Mouse (Mus musculus): Measurements from ENCODE around the gene P2ry14. TPM values are rescaled to one million over a fixed set of nuclear protein-coding genes. Genes with fewer than 3 reads are reported as not detected.
"Not testable (repeated sequence)": the region's sequence is repeated elsewhere in the genome, so short reads cannot be mapped to it uniquely, and the experiment has no call there.

Gene P2ry14
- total and polyA plus RNA-seq, 3 experiments: 0.08 to 0.13 TPM; not detected in 1

DNA sequence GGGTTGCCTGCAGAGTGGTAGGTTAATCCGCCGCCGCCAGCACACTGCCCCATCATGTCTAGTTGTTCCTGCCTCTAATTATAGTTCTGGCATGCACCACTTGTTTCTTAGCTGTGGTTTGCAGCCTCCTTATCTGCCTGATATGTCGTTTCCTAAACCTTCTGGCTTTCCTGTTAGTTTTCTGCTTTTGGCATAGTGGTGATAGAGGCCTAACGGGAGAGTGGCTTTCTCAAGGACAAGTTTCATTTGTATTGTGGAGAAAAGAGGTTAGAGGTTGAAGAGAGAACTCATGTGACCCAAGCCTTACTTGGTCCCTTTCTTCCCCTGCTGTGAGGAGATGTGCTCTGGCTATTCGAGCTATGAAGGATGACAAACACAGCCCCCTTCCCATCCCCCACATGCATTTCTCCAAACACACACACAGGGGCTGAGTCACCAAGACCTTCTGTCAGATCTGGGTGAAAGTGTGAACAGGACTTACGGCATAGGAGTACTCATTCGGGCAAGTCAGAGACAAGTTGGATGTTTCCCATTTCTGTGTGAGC lies 39.4 kb downstream of the P2ry14 start (continued):
- TF ChIP-seq MAFK (IDR thresholded peaks at IDR 0.05; ENCODE audit: borderline replicate concordance, low read depth, low read length) (peak; percentile 83; the same call in 1 of the 2 replicates), USF2 (IDR thresholded peaks at IDR 0.05; ENCODE audit: borderline replicate concordance in 1 of 2, insufficient read depth in 1 of 2, low read depth in 1 of 2, low read length in 2 of 2) (no peak)

DNA sequence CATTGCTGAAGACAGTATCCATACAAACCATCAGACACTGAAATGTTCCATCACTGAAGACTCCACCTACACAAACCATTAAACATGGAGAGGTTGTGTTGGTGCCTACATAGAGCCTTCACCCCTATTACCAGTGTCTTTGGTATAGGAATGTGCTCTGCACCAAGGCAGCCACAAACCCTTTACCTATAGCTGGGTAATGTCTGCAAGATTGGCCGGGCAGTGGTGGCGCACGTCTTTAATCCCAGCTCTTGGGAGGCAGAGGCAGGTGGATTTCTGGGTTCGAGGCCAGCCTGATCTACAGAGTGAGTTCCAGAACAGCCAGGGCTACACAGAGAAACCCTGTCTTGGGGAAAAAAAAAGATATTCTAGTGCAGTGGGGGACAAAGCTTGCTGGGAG lies 40.1 kb downstream of the P2ry14 start:
- Histone ChIP-seq H3K36me3 (ENCODE audit: control insufficient read depth in 1 of 2, insufficient read depth in 2 of 2, low read length in 2 of 2) (peaks cover 0 to 22% of the 10 kb centered on the region in 2 experiments; a peak in 2 of 4 replicates), H3K4me1 (ENCODE audit: control insufficient read depth in 1 of 2, insufficient read depth in 2 of 2, low read length in 2 of 2) (peaks cover 12 to 29% of the 10 kb centered on the region in 2 experiments)
- H3K79me2 ChIP-seq (ENCODE audit: control insufficient read depth, insufficient read depth, low read length, poor library complexity); H3K9me3 ChIP-seq (replicated peaks; ENCODE audit: insufficient read depth, low read length); H3K27ac ChIP-seq (ENCODE audit: control insufficient read depth, low read depth, low read length); H3K9ac ChIP-seq (ENCODE audit: control insufficient read depth, low read depth, low read length, poor library complexity, severe bottlenecking); H3K4me3 ChIP-seq (ENCODE audit: control insufficient read depth in 1 of 2, insufficient read depth in 1 of 2, low read depth in 2 of 2, low read length in 2 of 2); H3K27me3 ChIP-seq (ENCODE audit: control insufficient read depth in 1 of 2, insufficient read depth in 2 of 2, low read length in 2 of 2); DNase-seq (ENCODE audit: low read depth, low spot score): not testable (repeated sequence)

DNA sequence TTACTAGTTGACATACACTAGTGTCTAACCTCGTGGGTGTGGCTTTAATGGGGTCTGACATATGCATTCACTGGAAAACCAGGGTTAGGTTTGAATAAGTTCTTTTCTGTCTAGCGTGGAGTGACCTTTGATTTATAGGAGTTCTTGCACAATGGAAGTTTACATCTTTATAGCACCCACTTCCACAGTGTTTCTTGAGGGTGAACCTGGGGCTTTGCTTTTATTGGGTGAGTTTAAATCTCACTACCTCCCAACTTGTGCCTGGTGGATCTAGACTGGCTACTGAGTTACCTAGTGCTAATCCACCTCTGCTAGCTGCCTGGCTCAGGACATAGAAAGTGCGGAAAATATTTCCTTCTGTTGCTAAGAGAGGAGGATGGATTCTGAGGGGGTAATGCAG lies 41.5 kb downstream of the P2ry14 start:
- Histone ChIP-seq H3K4me3 (ENCODE audit: control insufficient read depth in 1 of 2, insufficient read depth in 1 of 2, low read depth in 2 of 2, low read length in 2 of 2) (no peak overlapping the region), H3K36me3 (ENCODE audit: control insufficient read depth in 1 of 2, insufficient read depth in 2 of 2, low read length in 2 of 2) (peaks cover 0 to 21% of the 10 kb centered on the region in 2 experiments; a peak in 2 of 4 replicates), H3K27ac (ENCODE audit: control insufficient read depth, low read depth, low read length) (no peak overlapping the region), H3K4me1 (ENCODE audit: control insufficient read depth in 1 of 2, insufficient read depth in 2 of 2, low read length in 2 of 2) (peaks cover 12 to 23% of the 10 kb centered on the region in 2 experiments), H3K9me3 (replicated peaks; ENCODE audit: insufficient read depth, low read length) (no peaks in the 10 kb centered on the region), H3K9ac (ENCODE audit: control insufficient read depth, low read depth, low read length, poor library complexity, severe bottlenecking) (no peak overlapping the region), H3K27me3 (ENCODE audit: control insufficient read depth in 1 of 2, insufficient read depth in 2 of 2, low read length in 2 of 2) (no peaks in the 10 kb centered on the region; a peak in 1 of 4 replicates), H3K79me2 (ENCODE audit: control insufficient read depth, insufficient read depth, low read length, poor library complexity) (no peaks in the 10 kb centered on the region)
- no peak for DNase-seq (ENCODE audit: low read depth, low spot score)
- TF ChIP-seq UBTF (IDR thresholded peaks at IDR 0.05; ENCODE audit: borderline replicate concordance, insufficient read depth, low read depth, low read length) (no peak), ZNF384 (IDR thresholded peaks at IDR 0.05; ENCODE audit: low read depth, low read length) (no peak), RAD21 (IDR thresholded peaks at IDR 0.05; ENCODE audit: low read depth, low read length) (no peak), MAZ (IDR thresholded peaks at IDR 0.05; ENCODE audit: low read depth, low read length) (no peak), MYB (IDR thresholded peaks at IDR 0.05; ENCODE audit: low read depth, low read length) (no peak), ZKSCAN1 (IDR thresholded peaks at IDR 0.05; ENCODE audit: low read depth, low read length) (no peak), POLR2AphosphoS5 (IDR thresholded peaks at IDR 0.05; ENCODE audit: borderline replicate concordance, low read depth, low read length) (no peak), NRF1 (IDR thresholded peaks at IDR 0.05; ENCODE audit: insufficient read depth, low read depth, low read length, poor library complexity, severe bottlenecking) (no peak), E2F4 (IDR thresholded peaks at IDR 0.05; ENCODE audit: borderline replicate concordance, low read depth, low read length) (no peak), NELFE (IDR thresholded peaks at IDR 0.05; ENCODE audit: low read depth, low read length) (no peak), MAX (IDR thresholded peaks at IDR 0.05; ENCODE audit: low read length) (no peak), KAT2A (conservative IDR thresholded peaks at IDR 0.05; ENCODE audit: low read depth, low read length) (no peak), TCF12 (IDR thresholded peaks at IDR 0.05; ENCODE audit: low read depth, low read length) (no peak)

DNA sequence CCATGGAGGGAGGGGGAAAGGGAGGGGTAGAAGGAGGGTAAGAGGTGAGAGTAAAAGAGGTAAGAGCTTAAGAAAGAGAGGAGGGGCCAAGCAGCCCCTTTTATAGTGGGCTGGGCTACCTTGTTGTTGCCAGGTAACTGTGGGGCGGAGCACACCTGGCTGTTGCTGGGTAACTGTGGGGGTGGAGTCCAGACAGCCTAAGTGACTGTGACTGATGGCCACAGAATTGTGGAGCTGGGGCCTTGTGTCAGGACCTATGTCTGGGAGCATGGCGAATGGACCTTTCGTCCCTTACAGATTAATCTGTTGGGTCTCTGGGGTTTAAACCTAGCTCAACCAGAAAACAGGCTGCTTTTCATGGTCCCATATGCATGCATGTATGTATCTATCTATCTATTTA lies 43.6 kb downstream of the P2ry14 start:
- not testable (repeated sequence) for H3K79me2 ChIP-seq (ENCODE audit: control insufficient read depth, insufficient read depth, low read length, poor library complexity); H3K27me3 ChIP-seq (ENCODE audit: control insufficient read depth in 1 of 2, insufficient read depth in 2 of 2, low read length in 2 of 2); H3K4me3 ChIP-seq (ENCODE audit: control insufficient read depth in 1 of 2, insufficient read depth in 1 of 2, low read depth in 2 of 2, low read length in 2 of 2); H3K27ac ChIP-seq (ENCODE audit: control insufficient read depth, low read depth, low read length); DNase-seq (ENCODE audit: low read depth, low spot score); H3K9ac ChIP-seq (ENCODE audit: control insufficient read depth, low read depth, low read length, poor library complexity, severe bottlenecking); H3K9me3 ChIP-seq (replicated peaks; ENCODE audit: insufficient read depth, low read length)
- Histone ChIP-seq H3K36me3 (ENCODE audit: control insufficient read depth in 1 of 2, insufficient read depth in 2 of 2, low read length in 2 of 2) (peaks cover 0 to 11% of the 10 kb centered on the region in 2 experiments; a peak in 2 of 4 replicates), H3K4me1 (ENCODE audit: control insufficient read depth in 1 of 2, insufficient read depth in 2 of 2, low read length in 2 of 2) (peaks cover 6 to 16% of the 10 kb centered on the region in 2 experiments)
